Mouse (Mus musculus): ENCODE measurements around the gene Lpcat2. TPM values are rescaled to one million over a fixed set of nuclear protein-coding genes. Genes with fewer than 3 reads are reported as not detected.
"Not testable (repeated sequence)": the region's sequence is repeated elsewhere in the genome, so short reads cannot be mapped to it uniquely, and the experiment has no call there.

Gene Lpcat2
- total RNA-seq, 2 experiments from 2014 or later = 0.15 to 0.22 TPM

DNA sequence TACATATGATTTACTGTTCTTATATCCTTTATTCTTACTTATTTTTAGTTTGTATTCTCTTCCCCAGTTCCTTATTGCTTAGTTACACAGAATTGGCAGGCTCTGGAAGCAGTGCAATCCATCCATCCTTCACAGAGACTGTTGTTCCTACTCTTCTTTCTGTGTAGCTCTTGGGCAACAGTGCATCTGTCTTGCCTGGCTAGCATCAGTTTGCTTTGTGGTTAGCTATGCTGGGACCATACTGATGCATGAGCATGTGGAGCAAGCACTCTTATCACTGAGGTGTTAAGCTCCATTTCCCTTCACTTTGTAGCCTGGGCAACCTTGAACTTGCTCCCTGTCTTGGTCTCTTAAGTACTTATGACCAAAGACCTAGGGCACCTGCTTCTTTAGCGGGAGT lies 6.8 kb downstream of the Lpcat2 start:
- TF ChIP-seq CTCF (IDR thresholded peaks at IDR 0.05) = no peak
- intact Hi-C loops (cut with DNase I) = no loop called here
- no peak for DNase-seq
- H3K4me3 ChIP-seq = no peak overlapping the region
- H3K27ac ChIP-seq = no peak overlapping the region

DNA sequence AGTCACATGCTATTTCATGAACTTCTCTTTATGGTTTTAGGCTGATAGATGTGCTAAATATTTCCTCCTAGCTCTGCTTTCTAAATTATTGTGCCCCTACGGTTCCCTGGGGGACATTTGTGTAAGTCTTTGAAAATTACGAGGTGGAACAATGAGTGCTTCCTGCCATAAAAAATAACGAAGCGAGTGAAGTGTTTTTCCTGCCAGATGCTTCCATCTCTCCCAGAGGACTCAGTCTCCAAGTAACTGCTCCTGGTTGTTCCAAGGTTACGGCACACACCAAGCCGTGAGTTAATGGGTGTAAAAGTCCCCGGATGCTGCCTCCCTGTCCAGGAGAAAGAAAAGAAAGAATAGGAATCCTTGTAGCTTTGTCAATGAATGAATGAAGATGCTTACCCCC lies 15.1 kb downstream of the Lpcat2 start:
- intact Hi-C loops (cut with DNase I) = no loop called here
- DNase-seq = peak; percentile 43
- no peak overlapping the region for H3K4me3 ChIP-seq
- no peak for TF ChIP-seq CTCF (IDR thresholded peaks at IDR 0.05)
- H3K27ac ChIP-seq = no peak overlapping the region

DNA sequence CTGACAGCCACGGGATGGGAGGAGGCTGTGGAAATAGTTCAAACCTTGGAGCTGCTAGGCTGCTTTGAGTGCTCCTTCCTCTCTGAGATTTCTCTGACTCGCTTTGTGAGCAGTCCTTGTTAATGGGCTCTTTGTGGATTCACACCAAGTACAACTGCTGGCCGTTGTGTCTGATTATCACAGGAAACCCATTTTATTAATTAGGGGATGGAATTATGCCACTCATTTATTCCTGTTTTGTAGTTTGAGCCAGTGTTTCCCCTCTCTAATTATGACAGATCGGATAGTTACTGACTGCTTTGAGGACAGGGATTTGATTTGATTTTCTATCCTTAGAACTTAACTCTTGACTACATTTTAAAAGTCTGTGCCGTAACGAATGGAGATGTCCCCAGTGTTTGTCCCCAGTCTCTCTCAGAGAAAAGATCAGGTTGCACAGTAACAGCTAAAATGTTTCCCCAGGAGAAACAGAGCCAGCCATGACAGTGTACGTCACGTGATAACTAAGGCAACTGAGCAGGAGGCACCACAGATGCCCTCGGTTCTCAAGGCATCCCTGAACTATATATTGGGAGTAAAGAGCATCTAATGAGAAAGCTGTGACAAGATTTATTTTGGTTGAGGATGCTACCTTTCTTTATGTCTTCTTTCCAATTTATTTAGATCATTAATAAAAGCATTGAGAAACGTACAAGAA lies 17.1 kb downstream of the Lpcat2 start:
- DNase-seq = no peak
- H3K27ac ChIP-seq = no peak overlapping the region
- no peak for TF ChIP-seq CTCF (IDR thresholded peaks at IDR 0.05)
- intact Hi-C loops (cut with DNase I) = no loop called here
- H3K4me3 ChIP-seq = no peak overlapping the region

DNA sequence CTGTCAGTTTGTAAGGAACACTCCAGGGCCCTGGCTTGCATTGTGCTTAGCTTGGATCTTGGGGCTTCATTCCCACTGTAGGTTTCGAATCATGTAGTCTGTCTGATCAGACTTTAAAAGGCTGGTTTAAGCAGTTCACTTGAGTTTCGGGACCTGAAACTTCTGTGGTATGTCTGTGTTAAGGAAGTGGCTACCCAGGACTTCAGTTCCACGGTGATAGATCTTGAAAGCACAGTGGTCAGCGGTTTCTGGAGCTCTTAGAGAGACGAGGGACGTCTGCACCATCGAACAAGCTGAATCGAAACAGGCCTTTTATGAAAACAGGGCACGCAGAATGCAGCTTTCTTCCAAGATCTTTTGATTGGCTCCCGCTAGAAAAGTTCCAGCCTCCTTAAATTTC lies 20.7 kb downstream of the Lpcat2 start:
- intact Hi-C loops (cut with DNase I) = no loop called here
- no peak for DNase-seq
- Histone ChIP-seq H3K27ac (no peak overlapping the region), H3K4me3 (no peak overlapping the region)
- TF ChIP-seq CTCF (IDR thresholded peaks at IDR 0.05) = no peak

DNA sequence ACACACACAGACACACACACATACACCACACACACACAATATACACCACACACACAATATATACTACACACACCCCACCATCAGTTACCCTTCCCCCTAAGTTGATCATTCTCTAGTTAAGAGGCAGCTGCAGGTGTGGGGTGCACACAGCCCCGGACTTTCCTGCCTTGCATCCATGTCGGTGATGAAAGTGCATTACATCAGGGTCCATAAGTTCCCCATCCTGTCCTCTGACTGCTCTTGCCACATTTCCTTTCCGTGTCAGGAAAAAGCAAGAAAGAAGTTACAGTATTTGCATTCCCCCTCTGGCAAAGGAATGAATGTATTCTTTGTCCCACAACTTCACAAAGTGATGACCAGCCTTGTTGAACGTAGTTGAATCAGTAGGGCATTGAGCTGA lies 26.1 kb downstream of the Lpcat2 start:
- Histone ChIP-seq H3K4me3 (no peak overlapping the region), H3K27ac (no peak overlapping the region)
- TF ChIP-seq CTCF (IDR thresholded peaks at IDR 0.05) = no peak
- no peak for DNase-seq
- intact Hi-C loops (cut with DNase I) = no loop called here

DNA sequence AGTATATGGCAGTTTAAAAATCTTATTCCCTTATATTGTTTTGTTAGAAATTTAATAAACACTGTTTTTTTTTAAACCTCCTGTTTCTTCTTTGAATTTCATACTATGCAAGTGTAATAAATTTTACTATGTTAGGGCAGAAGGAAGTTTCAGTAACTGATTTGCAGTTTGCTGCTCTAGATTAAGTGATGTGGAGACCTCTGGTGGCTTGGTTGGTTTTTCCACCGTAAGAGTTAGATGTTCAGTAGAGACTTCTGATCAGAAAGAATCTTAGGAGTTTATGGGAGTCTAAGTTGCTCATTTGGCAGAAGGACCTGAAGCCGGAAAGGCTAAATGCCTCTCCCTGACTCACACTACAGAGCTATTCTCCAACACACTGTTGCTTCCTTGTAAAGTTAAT lies 28.6 kb downstream of the Lpcat2 start:
- Histone ChIP-seq H3K27ac (no peak overlapping the region), H3K4me3 (no peak overlapping the region)
- TF ChIP-seq CTCF (IDR thresholded peaks at IDR 0.05) = peak; percentile 70
- intact Hi-C loops (cut with DNase I) = loop anchor here (1.0 to 2.0 kb wide), 2 partner anchors 65 to 115 kb away; no protein-coding TSS in a partner anchor
- DNase-seq = peak; percentile 30

DNA sequence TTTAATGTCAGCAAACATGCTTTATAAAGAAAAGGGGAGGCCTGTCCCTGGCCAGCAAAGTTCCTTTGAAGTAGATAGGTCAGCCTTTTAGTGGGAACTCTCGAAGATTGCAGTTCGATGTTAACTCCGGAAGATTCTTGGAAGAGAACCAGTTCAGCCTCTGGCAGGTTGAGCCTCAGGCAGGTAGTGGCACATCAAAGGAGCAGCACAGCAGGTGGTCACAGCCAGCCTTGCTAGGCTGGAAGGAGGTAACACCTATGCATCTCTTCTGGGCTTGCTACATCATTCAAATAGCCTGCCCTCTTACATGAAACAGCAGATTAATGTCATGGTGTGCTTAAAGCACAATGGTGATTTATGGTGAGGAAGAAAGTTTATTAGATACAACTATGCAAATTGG lies 37.1 kb downstream of the Lpcat2 start:
- intact Hi-C loops (cut with DNase I); H3K27ac ChIP-seq; H3K4me3 ChIP-seq; DNase-seq: not testable (repeated sequence)

DNA sequence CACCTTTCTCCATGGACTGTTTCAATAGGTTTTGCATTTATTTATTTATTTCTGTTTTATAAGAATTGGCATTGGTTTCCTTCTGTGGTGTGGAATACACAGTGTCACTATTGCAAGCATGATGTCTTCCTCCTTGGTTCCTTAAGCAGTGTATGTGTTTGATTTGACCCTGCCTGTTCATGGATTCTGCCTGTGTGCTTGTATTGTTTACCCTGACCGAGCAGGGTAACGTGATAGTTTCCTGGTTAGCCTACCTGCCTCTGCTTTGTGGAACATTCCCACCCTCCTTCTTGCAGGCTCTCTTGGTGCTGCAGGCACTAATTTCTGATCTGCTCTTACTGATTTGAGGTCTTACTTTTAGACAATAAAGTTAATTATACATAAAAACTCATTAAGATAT lies 38.7 kb downstream of the Lpcat2 start:
- intact Hi-C loops (cut with DNase I) = no loop called here
- no peak overlapping the region for H3K4me3 ChIP-seq

DNA sequence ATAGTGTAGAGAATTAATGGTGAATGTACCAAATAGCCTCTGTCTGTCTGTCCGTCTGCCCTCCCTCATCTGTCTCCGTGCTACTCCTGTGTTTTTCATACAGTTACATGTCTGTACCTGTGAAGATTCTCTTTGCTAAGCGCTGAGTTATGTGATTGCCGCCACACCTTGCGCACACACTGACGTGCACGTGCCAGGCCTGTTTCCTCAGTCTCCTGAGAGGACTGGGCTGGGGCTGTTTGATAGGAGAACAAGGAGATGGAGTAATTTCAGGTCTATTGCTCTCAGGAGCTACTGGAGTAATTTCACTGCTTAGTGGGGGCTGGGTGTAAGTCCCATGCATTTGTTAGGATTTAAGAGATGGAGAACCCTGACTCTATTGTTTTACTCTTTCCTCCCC lies 39.9 kb downstream of the Lpcat2 start:
- H3K4me3 ChIP-seq = no peak overlapping the region
- no peak overlapping the region for H3K27ac ChIP-seq
- intact Hi-C loops (cut with DNase I) = no loop called here
- TF ChIP-seq CTCF (IDR thresholded peaks at IDR 0.05) = no peak
- DNase-seq = no peak

More for the DNA sequence above, 38.7 kb downstream of the Lpcat2 start:
- DNase-seq = no peak
- H3K27ac ChIP-seq = no peak overlapping the region
- no peak for TF ChIP-seq CTCF (IDR thresholded peaks at IDR 0.05)

DNA sequence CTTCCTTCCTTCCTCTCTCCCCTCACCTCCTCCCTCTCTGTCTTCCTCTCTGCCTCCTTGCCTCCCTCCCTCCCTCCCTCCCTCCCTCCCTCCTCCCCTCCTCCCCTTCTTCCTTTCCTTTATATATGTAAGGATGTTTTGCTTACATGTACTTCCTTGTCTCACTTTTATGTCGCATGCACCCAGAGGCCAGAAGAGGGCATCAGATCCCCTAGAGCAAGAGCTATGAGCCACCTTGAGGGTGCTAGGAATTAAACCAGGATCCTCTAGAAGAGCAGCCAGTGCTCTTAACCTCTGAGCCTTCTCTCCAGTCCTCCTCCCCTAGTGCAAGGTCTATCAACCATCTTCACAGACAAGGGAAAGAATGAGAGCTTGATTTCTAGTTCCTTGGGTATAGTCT lies 40.9 kb downstream of the Lpcat2 start:
- intact Hi-C loops (cut with DNase I) = no loop called here
- no peak overlapping the region for H3K4me3 ChIP-seq
- no peak for TF ChIP-seq CTCF (IDR thresholded peaks at IDR 0.05)
- no peak for DNase-seq
- H3K27ac ChIP-seq = no peak overlapping the region

DNA sequence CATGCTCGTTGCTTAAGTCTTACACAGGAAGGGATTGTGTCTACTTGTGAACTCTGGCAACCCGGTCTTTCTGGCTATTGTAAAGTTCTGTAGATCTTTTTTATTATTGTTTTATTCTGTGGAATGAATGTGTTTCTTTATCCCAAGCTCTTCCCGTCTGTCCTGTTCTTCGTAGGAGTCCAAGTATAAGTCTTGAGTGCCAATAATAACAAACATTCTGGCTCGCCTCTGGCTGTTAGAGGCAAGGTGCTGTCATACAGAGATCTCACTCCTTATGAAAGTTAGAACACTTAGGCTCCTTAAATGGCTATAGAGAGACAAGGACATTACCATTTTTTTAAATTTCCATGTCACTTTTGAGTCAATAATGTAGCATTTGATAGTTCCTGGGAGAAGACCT lies 41.5 kb downstream of the Lpcat2 start:
- Histone ChIP-seq H3K4me3 (no peak overlapping the region), H3K27ac (no peak overlapping the region)
- intact Hi-C loops (cut with DNase I) = no loop called here
- no peak for TF ChIP-seq CTCF (IDR thresholded peaks at IDR 0.05)
- no peak for DNase-seq

DNA sequence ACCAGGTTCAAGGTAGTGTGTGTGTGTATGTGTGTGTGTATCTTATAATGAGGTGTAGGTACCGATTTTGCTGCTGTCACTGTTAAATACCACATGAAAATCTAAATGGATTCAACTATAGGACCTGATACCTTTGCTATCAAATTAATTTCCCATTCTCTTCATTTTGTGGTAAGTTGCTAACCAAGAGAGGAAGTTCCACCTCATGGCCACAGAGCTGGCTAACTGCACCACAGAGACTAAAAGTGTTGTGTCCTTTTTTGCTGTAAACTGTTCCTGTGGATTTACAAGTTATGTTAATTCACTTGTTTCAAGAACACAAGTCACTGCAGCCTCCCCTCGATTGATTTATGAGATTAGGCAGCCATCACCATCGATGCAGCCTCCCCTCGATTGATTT lies 42.7 kb downstream of the Lpcat2 start:
- intact Hi-C loops (cut with DNase I) = no loop called here
- no peak for TF ChIP-seq CTCF (IDR thresholded peaks at IDR 0.05)
- Histone ChIP-seq H3K27ac (no peak overlapping the region), H3K4me3 (no peak overlapping the region)
- no peak for DNase-seq

DNA sequence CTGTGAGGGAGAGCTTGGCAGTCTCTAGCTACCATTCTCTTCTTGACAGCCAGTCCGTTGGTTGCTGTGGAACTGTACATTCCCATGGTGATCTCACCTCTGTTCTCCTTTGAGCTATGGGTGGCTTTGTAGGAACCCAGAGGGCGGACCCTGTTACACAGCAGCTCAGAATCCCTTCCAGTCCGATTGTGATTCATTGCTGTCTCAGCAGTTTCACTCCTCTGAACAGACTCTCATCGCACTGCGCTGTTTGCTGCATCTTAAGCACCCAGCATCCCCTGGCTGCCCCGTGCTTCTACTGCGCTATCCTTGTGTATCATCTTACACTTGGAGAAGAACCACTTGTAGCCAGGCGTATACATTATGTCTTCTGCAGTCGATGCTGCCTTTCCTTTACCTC lies 44.5 kb downstream of the Lpcat2 start:
- no peak for TF ChIP-seq CTCF (IDR thresholded peaks at IDR 0.05)
- intact Hi-C loops (cut with DNase I) = no loop called here
- DNase-seq = no peak
- H3K27ac ChIP-seq = no peak overlapping the region
- no peak overlapping the region for H3K4me3 ChIP-seq

DNA sequence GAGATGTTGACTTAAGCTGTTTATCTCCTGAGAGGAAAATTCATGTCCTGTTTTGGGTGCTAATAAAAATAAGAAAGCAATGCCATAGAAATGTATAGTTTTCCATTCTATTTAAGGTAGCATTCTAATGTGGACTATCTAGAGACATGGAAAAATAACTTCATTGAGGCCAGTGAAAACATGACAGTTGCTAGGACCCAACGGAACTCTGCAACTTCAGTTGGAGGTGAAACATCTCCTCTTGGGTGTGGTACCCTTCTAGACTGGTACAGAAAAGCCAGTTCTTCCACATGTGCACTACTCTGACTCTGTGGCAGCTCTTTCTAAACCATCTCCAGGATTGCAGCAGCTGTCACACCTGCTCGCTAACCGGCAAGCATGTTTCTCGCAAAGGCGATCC lies 46.0 kb downstream of the Lpcat2 start, which contains the start of gene Capns2:
Gene Capns2, plus strand, starts transcription at position 301 of the 400 bp plus-strand sequence.
- no peak within 1 kb of the TSS for H3K4me3 ChIP-seq
- no peak for TF ChIP-seq CTCF (IDR thresholded peaks at IDR 0.05)
- intact Hi-C loops (cut with DNase I) = no loop called here
- no peak for DNase-seq
- no peak within 1 kb of the TSS for H3K27ac ChIP-seq
